Mouse (Mus musculus) forebrain, embryonic 10.5 days (tissue): ENCODE measurements around the gene Cpt1b. TPM values are rescaled to one million over a fixed set of nuclear protein-coding genes. Genes with fewer than 3 reads are reported as not detected.

Experiments used
- DNase-seq: peaks from one replicate; pipeline ENCODE4 v3.0.0-alpha.2; 2017; ENCODE audit warnings: low spot score; ENCODE audit errors: extremely low spot score
- H3K27ac ChIP-seq: fragments of 300-500 bp; sonication (generic); 2 replicates; pipeline ENCODE4 v1.5.1; 2016; ENCODE audit warnings: mild to moderate bottlenecking
- H3K27me3 ChIP-seq: fragments of 300-500 bp; sonication (generic); 2 replicates; pipeline ENCODE4 v1.6.1; 2016; ENCODE audit warnings: mild to moderate bottlenecking; ENCODE audit not compliant: poor library complexity, severe bottlenecking
- H3K36me3 ChIP-seq: fragments of 300-500 bp; sonication (generic); replicated peaks from 2 replicates; pipeline ENCODE4 v1.6.1; 2016; ENCODE audit warnings: mild to moderate bottlenecking, moderate library complexity
- H3K4me1 ChIP-seq: fragments of 300-500 bp; sonication (generic); 2 replicates; pipeline ENCODE4 v1.6.1; 2016
- H3K4me3 ChIP-seq: fragments of 300-500 bp; sonication (generic); 2 replicates; pipeline ENCODE4 v1.5.1; 2016; ENCODE audit warnings: mild to moderate bottlenecking, moderate library complexity
- H3K9me3 ChIP-seq: fragments of 300-500 bp; sonication (generic); 2 replicates; pipeline ENCODE4 v1.6.1; 2016; ENCODE audit warnings: mild to moderate bottlenecking, moderate library complexity
- WGBS: fragments of 180-500 bp; shearing (Covaris S2); methylation state at CpG from one replicate; pipeline ENCODE4 v1.1.7; 2016; 5-methylcytosine and 5-hydroxymethylcytosine counted together
- polyA plus RNA-seq: library from polyadenylated mRNA; unstranded; fragments of >200 nt; fragmentation: Nextera tagmentation; extraction: Ambion mirVana; gene quantifications from 2 replicates; pipeline ENCODE4 v1.2.1, GENCODE M21; 2016

The Cpt1b gene
- polyA plus RNA-seq, 1 experiment from 2014 or later = 0.67 TPM

GRCm38 (mm10) chr15:89399716-89400115 lies 25.9 kb downstream of the Cpt1b start:
- 53% methylated on average over 1 of the region's 1 CpGs for WGBS
- Histone ChIP-seq H3K4me1 (0 out of 2 replicates have a peak, but pooled peaks cover 3% of the 10 kb centered on the region), H3K36me3 (no peaks in the 10 kb centered on the region), H3K27me3 (no peaks in the 10 kb centered on the region), H3K27ac (no peak overlapping the region), H3K9me3 (no peaks in the 10 kb centered on the region), H3K4me3 (no peak overlapping the region)
- DNase-seq = no peak

DNA sequence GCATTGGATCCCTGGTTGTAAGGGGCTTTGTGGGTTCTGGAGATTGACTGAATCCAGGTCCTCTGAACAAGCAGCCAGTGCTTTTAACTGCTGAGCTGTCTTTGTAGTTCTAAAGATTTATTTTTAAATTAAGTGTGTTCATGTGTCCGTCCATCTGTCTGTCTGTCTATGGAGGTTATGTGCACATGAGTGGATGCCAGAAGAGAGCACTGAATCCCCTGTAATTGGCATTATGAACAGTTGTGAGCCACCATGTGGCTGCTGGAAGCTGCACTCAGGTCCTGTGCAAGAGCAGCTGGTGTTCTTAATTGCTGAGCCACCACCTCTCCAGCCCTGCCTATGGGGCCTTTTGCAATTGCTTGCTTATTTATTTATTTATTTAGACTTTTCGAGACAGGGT lies 27.5 kb downstream of the Cpt1b start:
- no peak overlapping the region for H3K27ac ChIP-seq
- 81% methylated on average over 2 of the region's 2 CpGs for whole genome bisulfite sequencing
- 0 out of 2 replicates have a peak, but pooled peaks cover 3% of the 10 kb centered on the region for H3K4me1 ChIP-seq
- no peaks in the 10 kb centered on the region for H3K36me3 ChIP-seq
- DNase-seq = no peak
- H3K4me3 ChIP-seq = no peak overlapping the region
- no peaks in the 10 kb centered on the region for H3K27me3 ChIP-seq
- no peaks in the 10 kb centered on the region for H3K9me3 ChIP-seq

DNA sequence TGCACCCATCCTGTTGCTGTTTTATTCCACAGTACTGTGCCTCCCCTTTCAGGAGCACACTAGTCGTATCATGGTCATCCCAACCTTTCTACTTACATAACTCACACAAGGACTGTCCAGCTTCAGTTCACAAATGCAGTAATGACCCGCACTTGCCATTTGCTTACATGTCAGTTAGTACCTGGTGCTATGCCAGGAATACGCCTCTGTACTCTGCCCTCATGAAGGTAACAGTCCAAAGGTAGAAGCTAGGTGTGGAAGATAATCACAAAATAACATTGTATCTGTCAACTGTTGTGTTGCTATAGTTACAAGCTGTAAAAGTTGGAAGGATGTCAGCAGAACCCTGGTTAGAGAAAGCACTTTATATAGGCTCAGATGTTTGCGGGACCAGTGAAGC lies 28.8 kb downstream of the Cpt1b start:
- Histone ChIP-seq H3K27me3 (no peaks in the 10 kb centered on the region), H3K4me3 (no peak overlapping the region), H3K4me1 (0 out of 2 replicates have a peak, but pooled peaks cover 3% of the 10 kb centered on the region), H3K9me3 (no peaks in the 10 kb centered on the region), H3K27ac (no peak overlapping the region), H3K36me3 (no peaks in the 10 kb centered on the region)
- no peak for DNase-seq
- WGBS = 87% methylated on average over 4 of the region's 4 CpGs

DNA sequence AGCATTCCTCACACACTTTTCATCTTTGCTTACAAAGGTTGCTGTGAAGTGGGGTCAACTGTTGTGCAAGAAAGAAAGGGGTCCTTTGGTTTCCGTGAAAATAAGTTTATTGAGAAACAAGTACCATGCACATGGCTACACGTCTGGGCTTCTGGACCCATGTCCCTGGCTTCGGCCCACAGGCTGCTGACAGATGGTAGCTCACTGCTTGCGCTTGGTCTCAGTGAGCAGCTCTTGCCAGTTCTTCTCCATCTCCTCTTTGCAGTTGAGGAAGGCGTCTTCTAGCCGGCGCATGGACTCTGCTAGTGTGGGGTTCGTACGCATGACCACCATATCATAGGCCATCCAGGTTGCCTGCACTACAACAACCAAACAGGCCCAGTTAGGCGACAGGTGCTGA lies 35.6 kb downstream of the Cpt1b start:
- H3K4me1 ChIP-seq = no peaks in the 10 kb centered on the region; the same call in 1 of the 2 replicates
- no peak for DNase-seq
- WGBS = 92% methylated on average over 10 of the region's 10 CpGs

GRCm38 (mm10) chr15:89387127-89387526 lies 38.5 kb downstream of the Cpt1b start:
- Histone ChIP-seq H3K36me3 (no peaks in the 10 kb centered on the region), H3K27me3 (peaks cover 35% of the 10 kb centered on the region)
- 47% methylated on average over 12 of the region's 12 CpGs for WGBS

More for the DNA sequence above, 35.6 kb downstream of the Cpt1b start:
- H3K9me3 ChIP-seq = no peaks in the 10 kb centered on the region
- no peak overlapping the region for H3K4me3 ChIP-seq
- H3K27ac ChIP-seq = no peak overlapping the region
- H3K36me3 ChIP-seq = no peaks in the 10 kb centered on the region
- H3K27me3 ChIP-seq = peaks cover 31% of the 10 kb centered on the region

DNA sequence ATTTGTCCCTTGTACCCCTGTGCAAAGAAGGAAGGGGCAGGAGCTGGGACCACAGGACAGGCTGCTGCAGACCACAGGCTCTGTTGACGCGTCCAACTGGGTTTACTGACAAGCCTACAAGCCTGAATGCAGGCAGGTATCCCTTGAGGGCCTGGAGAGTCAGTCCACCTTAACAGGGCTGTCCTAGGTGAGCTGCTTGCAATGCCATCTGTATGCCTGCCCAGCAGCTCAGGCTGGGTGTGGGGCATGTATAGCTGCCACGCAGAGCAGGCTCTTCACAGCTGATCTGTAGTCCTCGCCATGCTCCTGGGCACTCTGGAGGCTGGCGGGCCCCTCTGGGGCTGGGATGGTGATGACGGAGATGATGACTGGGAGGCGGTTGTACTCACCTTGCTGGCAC lies 41.0 kb downstream of the Cpt1b start, which contains the start of gene Klhdc7b:
Gene Klhdc7b, plus strand, starts transcription at position 301 of the 400 bp plus-strand sequence.
- H3K4me3 ChIP-seq = no peak within 1 kb of the TSS
- no peaks in the 10 kb centered on the region for H3K9me3 ChIP-seq
- peaks cover under 1% of the 10 kb centered on the region for H3K4me1 ChIP-seq
- no peak for DNase-seq
- no peak within 1 kb of the TSS for H3K27ac ChIP-seq
- peaks cover 59% of the 10 kb centered on the region for H3K27me3 ChIP-seq
- no peaks in the 10 kb centered on the region for H3K36me3 ChIP-seq
- WGBS = 94% methylated on average over 7 of the region's 7 CpGs

More at GRCm38 (mm10) chr15:89387127-89387526, 38.5 kb downstream of the Cpt1b start:
- H3K9me3 ChIP-seq = no peaks in the 10 kb centered on the region
- DNase-seq = no peak
- H3K27ac ChIP-seq = no peak overlapping the region
- no peak overlapping the region for H3K4me3 ChIP-seq
- no peaks in the 10 kb centered on the region; the same call in 1 of the 2 replicates for H3K4me1 ChIP-seq

GRCm38 (mm10) chr15:89379429-89379828 lies 46.2 kb downstream of the Cpt1b start:
- Histone ChIP-seq H3K9me3 (no peaks in the 10 kb centered on the region), H3K27ac (no peak overlapping the region), H3K27me3 (peaks cover 79% of the 10 kb centered on the region), H3K4me3 (peak overlapping the region; percentile 53), H3K36me3 (no peaks in the 10 kb centered on the region), H3K4me1 (peaks cover 35% of the 10 kb centered on the region)
- no peak for DNase-seq
- WGBS = 14% methylated on average over 10 of the region's 10 CpGs

GRCm38 (mm10) chr15:89378831-89379401 lies 46.7 kb downstream of the Cpt1b start, which contains the start of gene Odf3b:
Odf3b (minus strand) TSS chr15:89379282.
- DNase-seq = peak; percentile 55
- Histone ChIP-seq H3K9me3 (no peaks in the 10 kb centered on the region), H3K4me1 (peaks cover 39% of the 10 kb centered on the region), H3K36me3 (no peaks in the 10 kb centered on the region), H3K27me3 (peaks cover 80% of the 10 kb centered on the region), H3K4me3 (peak within 1 kb of the TSS; percentile 53), H3K27ac (peak within 1 kb of the TSS; percentile 65)
- WGBS = under 1% methylated on average over 33 of the region's 33 CpGs

DNA sequence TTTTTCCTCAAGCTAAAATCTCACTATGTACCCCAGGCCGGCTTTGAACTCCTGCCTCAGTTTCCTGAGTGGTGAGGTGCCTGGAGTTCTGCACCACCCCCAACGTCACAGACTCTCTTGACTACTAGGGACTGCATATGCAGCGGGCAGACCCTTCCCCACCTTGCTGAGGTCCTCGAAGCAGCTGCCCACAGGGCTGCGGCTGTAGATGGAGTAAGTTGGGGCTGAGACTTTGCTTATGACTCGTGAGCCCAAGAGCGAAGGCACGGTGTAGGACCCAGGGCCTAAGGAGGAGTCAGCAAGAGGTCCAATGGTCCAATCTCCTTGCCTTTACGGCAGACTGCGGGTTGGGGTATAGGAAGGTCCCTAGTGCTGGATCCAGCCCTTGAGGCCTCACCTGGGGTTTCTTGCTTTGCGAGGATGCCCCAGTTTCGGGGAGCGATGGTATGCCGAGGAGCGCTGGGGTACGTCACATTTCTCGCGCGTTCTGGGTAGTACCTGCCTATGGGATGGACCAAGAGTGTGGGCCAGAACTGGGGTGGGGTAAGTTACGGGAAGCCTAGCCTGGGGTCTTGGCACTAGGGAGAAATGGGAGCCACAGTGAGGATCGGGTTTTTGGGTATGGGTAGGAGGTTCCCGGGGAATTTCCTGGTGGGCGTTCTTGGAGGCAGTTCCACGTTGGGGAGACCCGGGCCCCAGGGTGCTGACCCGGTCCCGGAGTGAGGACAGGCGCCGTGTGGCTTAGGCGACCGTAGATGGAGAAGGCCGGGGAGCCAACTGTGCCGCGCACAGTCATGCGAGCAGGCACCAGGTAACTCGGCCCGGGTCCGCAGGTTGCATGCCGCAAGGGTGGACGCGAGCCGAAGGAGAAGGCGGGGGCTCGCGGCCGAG lies 47.5 kb downstream of the Cpt1b start:
- no peaks in the 10 kb centered on the region for H3K9me3 ChIP-seq
- H3K4me3 ChIP-seq = peak overlapping the region; percentile 53
- no peak for DNase-seq
- peaks cover 47% of the 10 kb centered on the region for H3K4me1 ChIP-seq
- peaks cover 77% of the 10 kb centered on the region for H3K27me3 ChIP-seq
- peak overlapping the region; percentile 65; the same call in 1 of the 2 replicates for H3K27ac ChIP-seq
- 10% methylated on average over 46 of the region's 46 CpGs for WGBS
- H3K36me3 ChIP-seq = no peaks in the 10 kb centered on the region

GRCm38 (mm10) chr15:89377362-89377761 lies 48.3 kb downstream of the Cpt1b start:
- H3K36me3 ChIP-seq = peaks cover 8% of the 10 kb centered on the region
- H3K27ac ChIP-seq = no peak overlapping the region
- 4% methylated on average over 18 of the region's 18 CpGs for WGBS
- H3K4me3 ChIP-seq = peak overlapping the region; percentile 18; the same call in 1 of the 2 replicates
- no peaks in the 10 kb centered on the region for H3K9me3 ChIP-seq
- H3K27me3 ChIP-seq = peaks cover 77% of the 10 kb centered on the region
- DNase-seq = no peak
- peaks cover 55% of the 10 kb centered on the region for H3K4me1 ChIP-seq

GRCm38 (mm10) chr15:89376957-89377356 lies 48.7 kb downstream of the Cpt1b start, which contains the start of gene Tymp:
Tymp (minus strand) TSS chr15:89377039.
- Histone ChIP-seq H3K4me3 (peak within 1 kb of the TSS; percentile 18; the same call in 1 of the 2 replicates), H3K36me3 (peaks cover 12% of the 10 kb centered on the region), H3K27me3 (peaks cover 74% of the 10 kb centered on the region), H3K9me3 (no peaks in the 10 kb centered on the region), H3K4me1 (peaks cover 59% of the 10 kb centered on the region), H3K27ac (no peak within 1 kb of the TSS)
- no peak for DNase-seq
- WGBS = 13% methylated on average over 16 of the region's 16 CpGs

GRCm38 (mm10) chr15:89376040-89376439 lies 49.6 kb downstream of the Cpt1b start:
- H3K4me1 ChIP-seq = peaks cover 61% of the 10 kb centered on the region
- H3K9me3 ChIP-seq = no peaks in the 10 kb centered on the region
- DNase-seq = no peak
- whole genome bisulfite sequencing = 81% methylated on average over 7 of the region's 7 CpGs
- peaks cover 21% of the 10 kb centered on the region for H3K36me3 ChIP-seq
- H3K27ac ChIP-seq = no peak overlapping the region
- no peak overlapping the region for H3K4me3 ChIP-seq
- H3K27me3 ChIP-seq = peaks cover 66% of the 10 kb centered on the region
